Mouse (Mus musculus) kidney, embryonic 14.5 days (tissue): ENCODE results near the gene Nmb. TPM values are rescaled to one million over a fixed set of nuclear protein-coding genes. Genes with fewer than 3 reads are reported as not detected.

Experiments
- ATAC-seq: fragments of 200-750 bp; cut with Nextera tagmentation; 2 replicates; pipeline ENCODE4 v1.8.0; 2017; ENCODE audit warnings: moderate number of reproducible peaks, mild to moderate bottlenecking, moderate TSS enrichment, moderate library complexity; ENCODE audit not compliant: low FRiP score, low TSS enrichment
- H3K27ac ChIP-seq: fragments of 300-500 bp; sonication (generic); 2 replicates; pipeline ENCODE4 v1.5.1; 2014; ENCODE audit warnings: low read depth, mild to moderate bottlenecking, low read length, moderate library complexity, mixed read lengths
- H3K27me3 ChIP-seq: fragments of 300-500 bp; sonication (generic); 2 replicates; pipeline ENCODE4 v1.6.1; 2014; ENCODE audit warnings: mild to moderate bottlenecking, low read length; ENCODE audit not compliant: control insufficient read depth, insufficient read depth
- H3K36me3 ChIP-seq: fragments of 300-500 bp; sonication (generic); 2 replicates; pipeline ENCODE4 v1.6.1; 2014; ENCODE audit warnings: low read length, mixed read lengths; ENCODE audit not compliant: control insufficient read depth, insufficient read depth
- H3K4me1 ChIP-seq: fragments of 300-500 bp; sonication (generic); 2 replicates; pipeline ENCODE4 v1.6.1; 2014; ENCODE audit warnings: low read length, mixed read lengths; ENCODE audit not compliant: control insufficient read depth, insufficient read depth
- H3K4me2 ChIP-seq: fragments of 300-500 bp; sonication (generic); replicated peaks from 2 replicates; pipeline ENCODE4 v1.6.1; 2014; ENCODE audit warnings: low read depth, mild to moderate bottlenecking, low read length
- H3K4me3 ChIP-seq: fragments of 300-500 bp; sonication (generic); 2 replicates; pipeline ENCODE4 v1.5.1; 2014; ENCODE audit warnings: mild to moderate bottlenecking, low read length
- H3K9ac ChIP-seq: fragments of 300-500 bp; sonication (generic); 2 replicates; pipeline ENCODE4 v1.6.1; 2014; ENCODE audit warnings: low read depth, mild to moderate bottlenecking, low read length, moderate library complexity
- H3K9me3 ChIP-seq: fragments of 300-500 bp; sonication (generic); 2 replicates; pipeline ENCODE4 v1.6.1; 2016; ENCODE audit warnings: low read length; ENCODE audit not compliant: control insufficient read depth
- WGBS: fragments of 180-500 bp; shearing (Covaris S2); extraction: QIAGEN DNeasy Blood & Tissue Kit; methylation state at CpG from one replicate; pipeline ENCODE4 v1.1.7; 2014; 5-methylcytosine and 5-hydroxymethylcytosine counted together
- polyA plus RNA-seq: library from polyadenylated mRNA; unstranded; fragments of >200 nt; fragmentation: Nextera tagmentation; extraction: Ambion mirVana; gene quantifications from 2 replicates; pipeline ENCODE4 v1.2.1, GENCODE M21; 2014

The Nmb gene
- polyA plus RNA-seq, 1 experiment from 2014 or later: 9.4 TPM

- Histone ChIP-seq H3K4me1 (peaks cover 9% of the 10 kb centered on the region; the same call in 1 of the 2 replicates), H3K4me3 (peak overlapping the region; percentile 47), H3K9me3 (no peaks in the 10 kb centered on the region), H3K36me3 (peaks cover 5% of the 10 kb centered on the region; the same call in 1 of the 2 replicates), H3K27ac (no peak overlapping the region), H3K4me2 (peak overlapping the region; percentile 94; the same call in 1 of the 2 replicates), H3K9ac (no peak overlapping the region; the same call in 1 of the 2 replicates), H3K27me3 (no peaks in the 10 kb centered on the region)
- no peak for ATAC-seq
- WGBS: 86% methylated on average over 11 of the region's 11 CpGs
Measured at GRCm38 (mm10) chr7:80903625-80904422, 1.1 kb downstream of the Nmb start.

GRCm38 (mm10) chr7:80901541-80902274 lies 3.2 kb downstream of the Nmb start:
- WGBS: 30% methylated on average over 15 of the region's 15 CpGs
- Histone ChIP-seq H3K27me3 (no peaks in the 10 kb centered on the region), H3K4me3 (peak overlapping the region; percentile 61), H3K27ac (no peak overlapping the region; the same call in 1 of the 2 replicates), H3K4me1 (peaks cover 9% of the 10 kb centered on the region; the same call in 1 of the 2 replicates), H3K36me3 (peaks cover 12% of the 10 kb centered on the region; the same call in 1 of the 2 replicates), H3K4me2 (peak overlapping the region; percentile 61), H3K9ac (peak overlapping the region; percentile 67; the same call in 1 of the 2 replicates), H3K9me3 (no peaks in the 10 kb centered on the region)
- no peak for ATAC-seq

GRCm38 (mm10) chr7:80900944-80901501 lies 3.9 kb downstream of the Nmb start, which contains the start of gene Wdr73:
Gene Wdr73, minus strand, starts transcription at chr7:80901269.
- Histone ChIP-seq H3K36me3 (peaks cover 18% of the 10 kb centered on the region; the same call in 1 of the 2 replicates), H3K9ac (peak within 1 kb of the TSS; percentile 67), H3K27ac (no peak within 1 kb of the TSS; the same call in 1 of the 2 replicates), H3K4me3 (peak within 1 kb of the TSS; percentile 61), H3K27me3 (no peaks in the 10 kb centered on the region), H3K4me2 (peak within 1 kb of the TSS; percentile 61), H3K9me3 (no peaks in the 10 kb centered on the region), H3K4me1 (peaks cover 9% of the 10 kb centered on the region; the same call in 1 of the 2 replicates)
- 0% methylated on average over 36 of the region's 36 CpGs for WGBS
- ATAC-seq: peak; percentile 96

- H3K9ac ChIP-seq: no peak overlapping the region
- H3K4me2 ChIP-seq: no peak overlapping the region
- no peak overlapping the region for H3K27ac ChIP-seq
- peaks cover 41% of the 10 kb centered on the region for H3K36me3 ChIP-seq
- 85% methylated on average over 4 of the region's 4 CpGs for WGBS
- H3K9me3 ChIP-seq: no peaks in the 10 kb centered on the region
- H3K4me1 ChIP-seq: peaks cover 5% of the 10 kb centered on the region; the same call in 1 of the 2 replicates
- ATAC-seq: no peak
- no peak overlapping the region for H3K4me3 ChIP-seq
- H3K27me3 ChIP-seq: no peaks in the 10 kb centered on the region
Measured at GRCm38 (mm10) chr7:80897721-80898120, 7.2 kb downstream of the Nmb start.

- H3K9ac ChIP-seq: no peak overlapping the region
- H3K4me3 ChIP-seq: no peak overlapping the region
- no peak overlapping the region for H3K27ac ChIP-seq
- WGBS: 90% methylated on average over 7 of the region's 7 CpGs
- H3K4me1 ChIP-seq: peaks cover 5% of the 10 kb centered on the region; the same call in 1 of the 2 replicates
- peaks cover 47% of the 10 kb centered on the region for H3K36me3 ChIP-seq
- H3K9me3 ChIP-seq: no peaks in the 10 kb centered on the region
- H3K4me2 ChIP-seq: no peak overlapping the region
- no peaks in the 10 kb centered on the region for H3K27me3 ChIP-seq
- ATAC-seq: no peak
Measured at GRCm38 (mm10) chr7:80897134-80897533, 7.7 kb downstream of the Nmb start.

- Histone ChIP-seq H3K36me3 (peaks cover 64% of the 10 kb centered on the region), H3K9ac (no peak overlapping the region), H3K4me2 (no peak overlapping the region), H3K27ac (no peak overlapping the region), H3K9me3 (no peaks in the 10 kb centered on the region), H3K4me3 (no peak overlapping the region), H3K4me1 (no peaks in the 10 kb centered on the region), H3K27me3 (no peaks in the 10 kb centered on the region)
- ATAC-seq: no peak
- 94% methylated on average over 14 of the region's 14 CpGs for WGBS
Measured at GRCm38 (mm10) chr7:80894815-80895519, 9.9 kb downstream of the Nmb start.

GRCm38 (mm10) chr7:80894196-80894595 lies 10.7 kb downstream of the Nmb start:
- Histone ChIP-seq H3K4me2 (no peak overlapping the region), H3K9me3 (no peaks in the 10 kb centered on the region), H3K36me3 (peaks cover 64% of the 10 kb centered on the region), H3K27ac (no peak overlapping the region), H3K4me1 (peaks cover 5% of the 10 kb centered on the region), H3K27me3 (no peaks in the 10 kb centered on the region), H3K4me3 (no peak overlapping the region), H3K9ac (no peak overlapping the region)
- WGBS: 82% methylated on average over 7 of the region's 7 CpGs
- no peak for ATAC-seq

- H3K27me3 ChIP-seq: no peaks in the 10 kb centered on the region
- no peak overlapping the region for H3K27ac ChIP-seq
- no peak overlapping the region for H3K9ac ChIP-seq
- no peak overlapping the region for H3K4me2 ChIP-seq
- H3K36me3 ChIP-seq: peaks cover 64% of the 10 kb centered on the region
- H3K4me1 ChIP-seq: peaks cover 9% of the 10 kb centered on the region
- ATAC-seq: no peak
- no peak overlapping the region for H3K4me3 ChIP-seq
- H3K9me3 ChIP-seq: no peaks in the 10 kb centered on the region
- WGBS: 83% methylated on average over 6 of the region's 6 CpGs
Measured at GRCm38 (mm10) chr7:80893753-80894129, 11.1 kb downstream of the Nmb start.
